Mouse (Mus musculus) ES-E14 (cell line): ENCODE data around the gene Gchfr. TPM values are rescaled to one million over a fixed set of nuclear protein-coding genes. Genes with fewer than 3 reads are reported as not detected.

Experiments used
- DNase-seq: peaks from one replicate; pipeline ENCODE4 v3.0.0-alpha.2; 2013; ENCODE audit warnings: low read depth, low spot score
- H3K27ac ChIP-seq: 2 replicates; pipeline ENCODE4 v1.5.1; 2012; ENCODE audit warnings: low read depth, mild to moderate bottlenecking, low read length, moderate library complexity, mixed read lengths; ENCODE audit not compliant: poor library complexity, insufficient read depth, severe bottlenecking
- H3K36me3 ChIP-seq: 2 replicates; pipeline ENCODE4 v1.6.1; 2012; ENCODE audit warnings: mild to moderate bottlenecking, low read length, moderate library complexity, mixed read lengths; ENCODE audit not compliant: control insufficient read depth, poor library complexity, insufficient read depth, severe bottlenecking
- H3K4me1 ChIP-seq, 2 experiments: fragments of 150-350 bp in 1 of 2; sonication (generic) in 1 of 2; 2 replicates each; pipeline ENCODE4 v1.6.1; 2012; ENCODE audit warnings: low read length in 2 of 2, mild to moderate bottlenecking in 1 of 2, mixed read lengths in 1 of 2; ENCODE audit not compliant: control insufficient read depth in 2 of 2, insufficient read depth in 2 of 2, poor library complexity in 1 of 2
- H3K4me3 ChIP-seq, 2 experiments: fragments of 150-350 bp in 1 of 2; sonication (generic) in 1 of 2; 2 replicates each; pipeline ENCODE4 v1.5.1; 2012; ENCODE audit warnings: low read length in 2 of 2, low read depth in 1 of 2, mild to moderate bottlenecking in 1 of 2, mixed read lengths in 1 of 2; ENCODE audit not compliant: insufficient read depth in 1 of 2, poor library complexity in 1 of 2, severe bottlenecking in 1 of 2
- H3K9ac ChIP-seq: 2 replicates; pipeline ENCODE4 v1.6.1; 2012; ENCODE audit warnings: low read depth, mild to moderate bottlenecking, low read length, mixed read lengths; ENCODE audit not compliant: poor library complexity, insufficient read depth, severe bottlenecking
- H3K9me3 ChIP-seq: fragments of 150-350 bp; sonication (generic); 2 replicates; pipeline ENCODE4 v1.6.1; 2012; ENCODE audit warnings: low read depth, mild to moderate bottlenecking, low read length; ENCODE audit not compliant: control insufficient read depth, insufficient read depth
- CHD2 ChIP-seq: IDR thresholded peaks from 2 replicates; pipeline ENCODE4 v1.6.1; 2014; ENCODE audit warnings: mild to moderate bottlenecking, low read depth, low read length, inconsistent platforms
- HCFC1 ChIP-seq: IDR thresholded peaks from 2 replicates; pipeline ENCODE4 v1.6.1; 2012; ENCODE audit warnings: low read length, inconsistent platforms, borderline replicate concordance; ENCODE audit not compliant: insufficient read depth
- MAFK ChIP-seq: IDR thresholded peaks from 2 replicates; pipeline ENCODE4 v1.6.1; 2014; ENCODE audit warnings: mild to moderate bottlenecking, low read depth, low read length, inconsistent platforms; ENCODE audit not compliant: insufficient read depth
- ZC3H11A ChIP-seq: IDR thresholded peaks from 2 replicates; pipeline ENCODE4 v1.6.1; 2012; ENCODE audit warnings: low read depth, mild to moderate bottlenecking, inconsistent platforms, low read length, borderline replicate concordance
- ZNF384 ChIP-seq: IDR thresholded peaks from 2 replicates; pipeline ENCODE4 v1.6.1; 2012; ENCODE audit warnings: low read depth, low read length, inconsistent platforms
- in situ Hi-C, 2 experiments: fragments of 600-800 bp; cut with MboI; formaldehyde crosslinking; loops; one replicate each; pipeline ENCODE4 v1.15.1; 2025; ENCODE audit warnings: low sequenced_read_pairs in 2 of 2, inconsistent platforms in 1 of 2; ENCODE audit not compliant: unreplicated experiment in 2 of 2
- total RNA-seq: library from RNA; depleted of rRNA; stranded (reverse); fragments of 300-350 nt; gene quantifications from 2 replicates; pipeline ENCODE4 v1.2.3, GENCODE M21; 2012

Gene Gchfr
- total RNA-seq, 1 experiment = 14.1 TPM

GRCm38 (mm10) chr2:119163999-119164398 lies 3.6 kb upstream of the Gchfr start:
- no peaks in the 10 kb centered on the region for H3K9me3 ChIP-seq
- H3K9ac ChIP-seq = no peak overlapping the region
- TF ChIP-seq HCFC1 (no peak), ZC3H11A (no peak), CHD2 (no peak), MAFK (no peak), ZNF384 (no peak)
- in situ Hi-C loops = no loop called here
- H3K27ac ChIP-seq = no peak overlapping the region
- H3K36me3 ChIP-seq = no peaks in the 10 kb centered on the region
- peaks cover 5 to 14% of the 10 kb centered on the region in 2 experiments; a peak in 1 of 4 replicates for H3K4me1 ChIP-seq
- no peak for DNase-seq
- no peak overlapping the region for H3K4me3 ChIP-seq

GRCm38 (mm10) chr2:119165401-119165800 lies 2.2 kb upstream of the Gchfr start:
- TF ChIP-seq ZC3H11A (no peak), ZNF384 (0 out of 2 replicates have a peak, but pooled peaks have one; percentile 23), CHD2 (no peak)
- in situ Hi-C loops = no loop called here

GRCm38 (mm10) chr2:119167866-119168256 lies 288 bp downstream of the Gchfr start:
- peak overlapping the region; percentile 67 to 86 for H3K4me3 ChIP-seq
- in situ Hi-C loops = no loop called here
- H3K36me3 ChIP-seq = no peaks in the 10 kb centered on the region
- DNase-seq = no peak
- H3K9ac ChIP-seq = peak overlapping the region; percentile 11; the same call in 1 of the 2 replicates
- no peak overlapping the region for H3K27ac ChIP-seq
- TF ChIP-seq MAFK = no peak
- TF ChIP-seq ZNF384 = no peak
- no peak for TF ChIP-seq CHD2
- TF ChIP-seq ZC3H11A = no peak
- no peak for TF ChIP-seq HCFC1
- no peaks in the 10 kb centered on the region for H3K9me3 ChIP-seq
- peaks cover under 1 to 6% of the 10 kb centered on the region in 2 experiments; a peak in 1 of 4 replicates for H3K4me1 ChIP-seq

More at GRCm38 (mm10) chr2:119165401-119165800, 2.2 kb upstream of the Gchfr start:
- Histone ChIP-seq H3K36me3 (no peaks in the 10 kb centered on the region), H3K4me3 (no peak overlapping the region), H3K27ac (no peak overlapping the region), H3K9ac (no peak overlapping the region), H3K4me1 (peaks cover 5 to 12% of the 10 kb centered on the region in 2 experiments; a peak in 1 of 4 replicates), H3K9me3 (no peaks in the 10 kb centered on the region)
- DNase-seq = no peak

GRCm38 (mm10) chr2:119170282-119170681 lies 2.7 kb downstream of the Gchfr start:
- no peak overlapping the region for H3K27ac ChIP-seq
- TF ChIP-seq HCFC1 = no peak
- no peak for TF ChIP-seq ZNF384
- TF ChIP-seq CHD2 = no peak
- TF ChIP-seq MAFK = no peak
- no peak for TF ChIP-seq ZC3H11A
- no peaks in the 10 kb centered on the region for H3K9me3 ChIP-seq
- peaks cover 0 to 5% of the 10 kb centered on the region in 2 experiments; a peak in 1 of 4 replicates for H3K4me1 ChIP-seq
- H3K36me3 ChIP-seq = no peaks in the 10 kb centered on the region
- no peak overlapping the region for H3K4me3 ChIP-seq
- DNase-seq = no peak
- in situ Hi-C loops = no loop called here
- H3K9ac ChIP-seq = no peak overlapping the region

- no peak overlapping the region for H3K4me3 ChIP-seq
- in situ Hi-C loops = no loop called here
- no peak for DNase-seq
- peaks cover 0 to 5% of the 10 kb centered on the region in 2 experiments; a peak in 1 of 4 replicates for H3K4me1 ChIP-seq
- H3K36me3 ChIP-seq = no peaks in the 10 kb centered on the region
- H3K9ac ChIP-seq = no peak overlapping the region
- no peaks in the 10 kb centered on the region for H3K9me3 ChIP-seq
- no peak overlapping the region for H3K27ac ChIP-seq
- TF ChIP-seq CHD2 = no peak
- TF ChIP-seq MAFK = no peak
- no peak for TF ChIP-seq ZNF384
- TF ChIP-seq HCFC1 = no peak
- no peak for TF ChIP-seq ZC3H11A
Observed at GRCm38 (mm10) chr2:119171574-119171973, 4.0 kb downstream of the Gchfr start.
